Mouse (Mus musculus) thymus, postnatal 25 days (tissue): ENCODE measurements at regions not wholly inside any gene's neighbourhood (a gene's known extent, or its start where the extent isn't known, plus 50 kb on each side); places are given as distances from the start of the nearest gene placed in this dataset.

Source experiments
- DNase-seq: peaks from one replicate; pipeline ENCODE4 v3.0.0; 2022

DNA sequence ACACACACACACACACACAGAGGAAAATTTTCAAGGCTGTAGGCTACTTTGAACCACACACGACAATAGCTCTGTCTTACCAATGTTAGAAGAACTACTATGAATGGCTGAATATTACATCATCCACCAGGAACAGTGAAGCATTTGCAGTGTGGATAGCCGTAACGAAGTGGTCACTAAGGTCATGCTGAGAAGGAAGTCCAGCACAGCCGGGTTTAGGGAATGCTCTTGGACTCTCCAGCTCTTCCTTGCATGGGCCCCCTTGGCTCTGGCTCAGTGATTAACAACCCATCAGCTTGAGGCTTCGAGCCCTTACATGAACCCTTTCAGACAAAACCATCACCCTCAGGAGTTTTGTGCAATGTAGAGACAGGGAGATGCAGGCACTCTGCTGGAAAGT is 245.3 kb downstream of the Adamts20 start:
- DNase-seq: no peak

- DNase-seq: no peak
These were observed 248.5 kb downstream of the Adamts20 start for GRCm38 (mm10) chr15:94216703-94217102.

- DNase-seq: peak; percentile 71
These were observed 250.8 kb downstream of the Adamts20 start for GRCm38 (mm10) chr15:94214440-94214839.

DNA sequence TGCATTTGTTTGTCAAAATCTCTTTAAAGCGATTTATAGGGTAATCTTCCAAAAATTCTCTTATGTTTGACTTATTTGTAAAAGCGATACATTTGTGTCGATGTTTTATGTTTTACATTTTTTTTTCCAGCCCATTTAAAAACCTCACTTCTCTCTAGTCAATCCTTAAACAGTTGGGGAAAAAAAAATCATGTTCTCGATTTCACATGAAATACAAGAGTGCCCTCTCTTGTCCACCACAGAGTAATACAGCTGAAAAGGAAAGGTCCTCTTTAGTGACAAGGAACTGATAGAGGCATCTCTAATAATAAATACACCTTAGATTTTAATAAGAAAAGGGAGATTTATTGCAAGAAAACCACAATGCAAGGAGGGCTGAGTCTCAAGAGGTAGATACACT is 251.8 kb downstream of the Adamts20 start:
- DNase-seq: no peak

DNA sequence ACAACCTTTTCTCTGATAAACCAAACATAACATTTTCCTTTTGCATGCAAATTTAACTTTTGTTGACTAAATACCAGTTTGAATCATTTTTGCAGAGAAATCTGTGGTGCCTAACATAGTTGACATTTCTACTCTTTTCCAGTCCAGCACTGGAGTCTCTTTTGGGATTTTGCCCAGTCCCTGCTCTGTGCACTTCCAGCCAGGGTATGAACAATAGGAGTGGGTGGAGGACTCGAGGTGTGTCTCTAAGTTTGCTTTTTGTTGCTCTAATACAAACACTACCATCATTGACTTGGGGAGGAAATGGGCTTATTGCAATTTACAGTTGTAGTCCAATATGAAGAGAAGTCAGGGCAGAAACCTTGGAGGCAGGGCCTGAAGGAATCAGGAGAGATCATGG is 256.7 kb downstream of the Adamts20 start:
- no peak for DNase-seq

GRCm38 (mm10) chr15:94206454-94206853 is 258.8 kb downstream of the Adamts20 start:
- DNase-seq: no peak

GRCm38 (mm10) chr15:94205309-94205893 is 259.8 kb downstream of the Adamts20 start:
- DNase-seq: no peak

DNA sequence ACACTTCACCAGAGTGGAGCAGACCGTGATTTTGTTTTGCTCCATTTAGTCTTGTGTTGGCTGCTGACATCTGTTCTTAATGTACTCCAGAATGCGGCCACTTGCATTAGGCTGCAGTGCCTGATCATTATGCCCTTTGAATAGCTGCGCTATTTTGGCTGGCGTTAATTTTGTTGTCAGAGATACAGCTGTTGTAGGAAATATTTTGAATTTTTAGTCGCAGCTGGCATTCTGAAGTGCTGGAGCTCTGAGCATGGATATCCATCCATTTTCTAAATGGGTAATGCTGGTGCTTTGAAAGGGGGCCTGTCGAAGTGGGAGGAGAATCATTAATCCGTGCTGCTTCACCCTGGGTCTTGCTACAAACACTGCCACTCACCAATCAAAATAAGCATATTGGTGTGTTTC is 275.1 kb downstream of the Adamts20 start:
- DNase-seq: no peak

GRCm38 (mm10) chr15:94187588-94187987 is 277.6 kb downstream of the Adamts20 start:
- DNase-seq: peak; percentile 63

GRCm38 (mm10) chr15:94183663-94184375 is 281.4 kb downstream of the Adamts20 start:
- DNase-seq: no peak

- no peak for DNase-seq
These were observed 291.1 kb downstream of the Adamts20 start for GRCm38 (mm10) chr15:94174083-94174482.

GRCm38 (mm10) chr15:94160806-94161205 is 304.4 kb downstream of the Adamts20 start:
- no peak for DNase-seq

DNA sequence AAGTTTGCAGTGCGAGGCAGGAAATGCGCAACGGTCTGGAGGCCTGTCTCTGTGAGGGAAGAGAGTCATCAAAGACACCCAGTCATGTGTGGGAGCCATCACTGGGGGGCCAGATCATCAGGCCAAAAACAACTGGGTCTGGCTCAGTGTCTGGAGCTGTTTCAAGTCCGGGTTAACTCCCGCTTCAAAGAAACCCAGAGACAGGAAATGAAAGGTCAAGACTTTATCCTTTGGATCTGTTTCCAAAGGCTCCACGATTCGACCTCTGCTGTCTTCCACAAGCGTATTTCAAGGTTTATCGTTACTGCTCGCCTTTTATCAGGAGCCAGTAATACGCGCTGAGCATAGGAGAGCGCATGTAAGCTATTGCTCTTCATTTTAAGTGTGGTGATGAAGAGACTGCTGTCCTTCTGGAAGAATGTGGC is 325.7 kb downstream of the Adamts20 start:
- DNase-seq: peak; percentile 12

DNA sequence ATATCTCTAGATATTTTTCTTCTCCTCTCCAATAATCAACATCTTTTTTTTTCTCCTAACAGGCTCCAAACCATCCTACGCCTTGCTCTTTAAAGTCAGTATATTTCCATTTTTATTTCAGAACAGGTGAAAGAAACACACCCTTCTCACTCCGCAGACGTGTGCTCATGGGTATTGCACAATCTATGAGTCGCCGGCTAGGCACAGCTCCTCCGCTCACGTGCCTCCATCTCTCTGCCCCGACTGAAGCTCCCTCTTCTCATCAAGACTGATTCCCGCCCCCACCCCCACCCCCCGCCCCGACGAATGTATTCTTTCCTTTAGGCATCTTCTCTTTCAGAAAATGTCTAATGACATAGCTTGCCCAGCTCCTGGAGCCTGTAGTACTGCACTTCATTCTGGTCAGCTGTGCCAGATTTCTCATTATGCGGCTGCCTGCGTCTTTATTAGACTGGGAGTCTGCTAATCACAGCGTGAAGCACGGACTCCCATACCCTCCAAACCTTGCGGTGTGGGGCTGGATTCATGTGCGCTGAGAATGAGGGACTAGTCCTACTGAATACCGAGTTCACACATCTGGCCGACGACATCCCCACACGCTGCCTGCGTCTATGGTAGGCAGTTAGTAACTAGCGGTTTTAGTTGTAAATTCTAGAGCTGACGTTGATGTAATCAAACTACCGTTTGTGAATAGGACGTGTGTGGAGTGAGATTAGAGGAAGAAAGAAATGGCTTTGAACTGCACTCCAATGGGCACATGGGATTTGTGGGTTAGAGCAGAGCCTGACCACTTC is 327.9 kb downstream of the Adamts20 start:
- no peak for DNase-seq

DNA sequence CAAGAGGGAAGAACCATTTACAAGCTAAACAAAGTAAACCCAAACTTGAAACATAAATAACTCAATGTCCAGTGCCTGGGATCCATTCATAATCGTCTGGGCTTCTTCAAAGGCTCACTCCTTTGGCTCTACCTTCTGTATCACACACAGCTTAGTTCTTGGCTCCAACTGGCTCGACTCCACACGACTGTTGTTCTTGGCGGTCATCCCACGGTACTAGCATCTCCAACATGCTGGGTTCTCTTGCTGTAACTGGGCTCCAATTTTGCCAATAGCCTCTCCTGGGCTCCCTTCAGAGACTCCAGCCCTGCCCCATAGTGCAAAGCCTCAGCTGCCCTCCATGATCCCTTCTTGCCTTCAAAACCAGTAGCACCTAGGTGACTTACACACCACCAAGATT is 352.4 kb downstream of the Adamts20 start:
- no peak for DNase-seq

- no peak for DNase-seq
These were observed 358.0 kb downstream of the Adamts20 start for GRCm38 (mm10) chr15:94107186-94107716.

DNA sequence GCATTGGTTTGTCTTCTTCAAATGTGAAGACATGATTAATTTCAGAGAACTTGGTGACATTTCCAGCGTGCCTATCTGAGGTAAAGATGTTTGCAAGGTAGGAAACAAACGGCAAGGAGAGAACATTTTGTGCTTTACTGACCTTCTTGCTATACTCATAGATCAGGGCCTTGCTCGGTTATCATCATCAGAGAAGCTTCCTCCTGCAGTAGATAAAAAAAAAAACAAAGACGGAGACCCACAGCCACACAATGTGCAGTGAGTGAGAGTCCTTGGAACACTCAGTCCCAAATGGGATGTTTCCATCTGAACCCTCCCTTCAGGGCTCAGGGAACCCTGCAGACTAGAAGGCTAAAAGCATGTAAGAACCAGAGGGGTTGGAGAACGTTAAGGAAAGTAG is 374.6 kb downstream of the Adamts20 start:
- DNase-seq: no peak

DNA sequence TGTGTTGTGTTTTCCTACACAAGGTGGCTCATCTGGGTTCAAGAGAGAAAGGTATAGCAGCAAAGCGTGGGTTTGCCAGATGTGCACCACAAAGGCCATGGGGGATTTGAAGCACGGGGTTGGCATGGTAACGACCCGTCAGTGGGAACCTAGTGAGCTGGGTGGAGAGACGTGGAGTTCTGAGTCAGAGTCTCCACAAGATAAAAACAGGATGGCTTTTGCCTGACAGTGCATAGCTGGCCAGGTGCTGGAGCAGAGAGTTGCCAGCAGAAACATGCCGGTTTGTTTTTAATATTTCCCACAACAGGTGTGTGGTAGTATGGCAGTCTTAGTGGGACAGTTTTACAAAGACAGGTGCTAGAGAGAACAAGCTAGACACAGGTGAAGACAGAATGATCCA is 375.4 kb downstream of the Adamts20 start:
- peak; percentile 57 for DNase-seq

DNA sequence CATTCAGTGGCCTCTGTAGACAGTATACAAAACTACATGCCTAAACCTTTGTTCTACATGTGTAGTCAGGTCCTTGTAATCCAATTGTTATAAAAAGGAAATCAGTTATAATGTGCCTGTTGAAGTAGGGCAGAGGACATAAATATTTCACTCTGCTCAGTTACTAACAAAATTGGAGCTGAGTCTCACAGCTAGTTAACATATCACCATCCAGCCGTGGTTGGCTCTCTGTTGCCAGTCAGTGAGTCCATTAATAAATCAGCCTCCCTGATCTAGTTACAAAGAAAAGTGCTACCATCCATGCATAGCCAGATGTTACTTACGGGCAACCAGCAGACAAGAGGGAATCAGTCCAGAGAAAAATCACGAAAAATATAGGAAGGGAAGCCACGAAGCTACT is 382.8 kb downstream of the Adamts20 start:
- DNase-seq: no peak

DNA sequence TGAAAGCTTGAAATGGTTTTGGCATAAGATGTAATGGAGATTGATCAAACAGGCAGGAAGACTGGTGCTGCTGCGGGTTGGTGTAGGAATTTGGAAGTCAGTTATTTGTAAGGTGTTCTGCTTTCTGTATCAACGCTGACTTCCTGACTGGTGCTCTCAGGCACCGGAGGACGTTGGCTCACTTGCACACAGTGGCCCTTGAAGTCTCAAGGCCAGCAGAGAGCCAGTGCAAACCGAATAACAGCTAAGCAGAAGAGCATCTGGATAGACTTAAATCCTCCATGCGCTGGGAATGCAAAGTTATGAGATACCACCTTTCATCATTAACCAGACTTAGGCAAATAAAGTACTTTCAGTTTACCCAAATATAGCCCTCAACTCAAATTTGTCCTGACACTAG is 388.2 kb downstream of the Adamts20 start:
- no peak for DNase-seq

GRCm38 (mm10) chr15:94074161-94074950 is 390.9 kb downstream of the Adamts20 start:
- no peak for DNase-seq

DNA sequence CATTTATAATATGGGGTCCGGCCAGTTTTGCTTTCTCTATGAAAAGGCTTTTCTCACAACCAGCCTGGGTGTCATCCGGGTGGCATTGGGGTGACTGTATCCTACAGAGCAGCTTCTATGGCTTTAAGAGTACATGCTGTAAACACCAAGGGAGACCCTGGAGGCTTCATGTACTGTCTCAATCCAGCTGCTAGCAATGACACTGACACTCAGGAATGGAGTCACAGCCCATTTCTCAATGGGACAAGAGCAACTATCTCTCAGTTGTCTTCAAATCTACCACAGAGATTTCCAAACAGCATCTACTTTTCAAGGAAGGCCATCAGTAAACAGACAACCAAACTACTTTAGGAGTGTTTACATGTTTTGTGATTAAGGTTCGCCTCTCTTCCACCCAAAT is 397.5 kb downstream of the Adamts20 start:
- DNase-seq: no peak
